Mouse (Mus musculus) ovary, postnatal 36 days (tissue): ENCODE results near the gene Kirrel2.

Source experiments
- DNase-seq: peaks from one replicate; pipeline ENCODE4 v3.0.0; 2022; ENCODE audit warnings: low spot score, mixed read lengths

The Kirrel2 gene

DNA sequence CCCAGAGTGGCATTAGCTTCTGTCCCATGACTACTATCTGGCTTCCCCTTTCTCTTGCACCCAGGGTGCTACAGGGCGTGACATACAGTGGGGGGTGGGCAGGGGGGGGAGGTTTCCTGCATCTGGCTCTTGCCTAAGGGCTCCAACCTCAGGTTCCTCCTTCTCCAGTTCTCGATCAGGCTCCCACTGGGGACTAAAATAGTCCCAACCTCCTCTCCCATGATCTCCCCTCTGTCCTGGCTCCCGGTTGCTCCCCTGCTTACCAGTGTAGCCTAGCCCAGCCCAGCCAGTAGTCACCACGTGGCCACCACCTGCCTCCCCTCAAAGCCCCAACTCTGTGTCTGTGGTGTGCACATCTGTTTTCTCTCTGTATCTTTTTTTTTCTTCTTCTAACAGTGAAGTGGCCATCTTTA is 44.7 kb downstream of the Kirrel2 start:
- DNase-seq, result no peak

DNA sequence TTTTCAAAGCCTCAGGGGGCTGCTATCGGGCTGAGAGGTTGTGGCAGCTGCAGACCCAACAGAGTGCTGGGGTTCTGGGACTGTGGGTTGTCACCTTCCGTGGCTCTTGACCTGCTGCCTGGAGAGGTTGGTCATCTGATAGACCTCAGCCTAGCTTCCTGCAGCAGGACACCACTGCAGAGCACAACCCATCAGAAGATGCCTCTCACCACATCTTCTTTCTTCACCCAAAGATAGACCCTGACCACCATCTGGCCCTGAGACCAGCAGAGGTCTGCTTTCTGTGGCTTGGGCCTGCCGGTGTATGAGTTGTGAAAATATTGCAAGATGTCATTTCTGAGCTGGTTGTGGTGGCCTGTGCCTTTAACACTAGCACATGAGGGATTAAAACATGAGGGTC is 46.5 kb downstream of the Kirrel2 start:
- DNase-seq, result no peak

DNA sequence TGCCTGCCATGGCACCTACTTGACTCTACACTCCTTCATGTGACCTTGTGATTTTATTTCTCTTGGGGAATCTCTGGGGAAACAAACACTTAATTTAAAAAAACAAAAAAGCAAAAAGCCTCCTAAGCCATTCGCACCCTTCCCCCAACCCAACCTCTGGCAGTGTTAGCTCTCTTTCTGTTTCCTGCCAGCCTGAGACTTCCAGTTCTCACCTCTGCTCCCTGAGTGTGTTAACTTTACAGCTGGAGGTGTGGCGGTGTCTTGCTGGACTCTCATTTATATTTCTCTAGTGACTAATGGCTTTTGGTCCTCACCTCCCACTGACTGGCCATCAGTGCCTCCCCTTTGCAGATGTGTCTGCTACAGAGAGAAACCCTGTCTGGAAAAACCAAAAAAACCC is 47.7 kb downstream of the Kirrel2 start:
- no peak for DNase-seq

DNA sequence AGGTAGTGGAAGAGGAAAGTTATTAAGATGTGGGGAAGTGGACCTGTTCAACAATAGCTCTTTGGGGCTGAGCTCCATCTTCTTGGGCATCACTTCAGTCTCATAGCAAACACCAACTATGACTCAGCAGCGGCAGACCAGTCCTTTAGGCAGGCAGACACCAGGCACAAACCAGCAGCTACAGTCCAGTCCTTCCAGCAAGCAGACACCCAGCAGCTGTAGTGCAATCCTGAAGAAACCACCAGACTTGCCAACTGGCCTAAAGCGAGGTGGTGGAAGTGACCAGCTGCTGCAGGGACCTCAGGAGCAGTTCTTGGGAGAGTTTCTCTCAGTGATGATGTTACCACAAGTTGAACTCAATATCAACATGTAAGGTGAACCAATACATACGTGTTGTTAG is 48.9 kb downstream of the Kirrel2 start:
- DNase-seq, result no peak

- DNase-seq, result no peak
Measured at GRCm38 (mm10) chr7:30402343-30402742, 55.1 kb downstream of the Kirrel2 start.

GRCm38 (mm10) chr7:30399671-30400070 is 57.8 kb downstream of the Kirrel2 start:
- DNase-seq, result no peak
